Mouse (Mus musculus) spleen, adult 2 months (tissue): Measurements from ENCODE around the gene Slc22a8.

ENCODE experiments used
- CTCF ChIP-seq: fragments of 200-500 bp; IDR thresholded peaks from 2 replicates; pipeline ENCODE4 v1.5.1; 2011; ENCODE audit warnings: mild to moderate bottlenecking, inconsistent platforms; ENCODE audit not compliant: insufficient read depth, insufficient read length, insufficient replicate concordance; ENCODE audit errors: extremely low read depth
- POLR2A ChIP-seq: fragments of 200-500 bp; IDR thresholded peaks from 2 replicates; pipeline ENCODE4 v1.6.1; 2011; ENCODE audit warnings: low read depth, low read length, inconsistent platforms

GRCm38 (mm10) chr19:8558897-8559296 lies 32.2 kb upstream of the Slc22a8 start:
- TF ChIP-seq CTCF (no peak), POLR2A (no peak)
